Mouse (Mus musculus) effector memory CD4-positive, alpha-beta T cell, adult 7 months (primary cell): ENCODE measurements around the gene Mroh7. TPM values are rescaled to one million over a fixed set of nuclear protein-coding genes. Genes with fewer than 3 reads are reported as not detected.

Experiments
- polyA plus RNA-seq: library from polyadenylated mRNA; unstranded; fragments of 100-300 nt; shearing (Covaris generic); gene quantifications from one replicate; pipeline ENCODE4 v1.2.1, GENCODE M21; 2017

Mroh7 gene
- not detected for polyA plus RNA-seq

DNA sequence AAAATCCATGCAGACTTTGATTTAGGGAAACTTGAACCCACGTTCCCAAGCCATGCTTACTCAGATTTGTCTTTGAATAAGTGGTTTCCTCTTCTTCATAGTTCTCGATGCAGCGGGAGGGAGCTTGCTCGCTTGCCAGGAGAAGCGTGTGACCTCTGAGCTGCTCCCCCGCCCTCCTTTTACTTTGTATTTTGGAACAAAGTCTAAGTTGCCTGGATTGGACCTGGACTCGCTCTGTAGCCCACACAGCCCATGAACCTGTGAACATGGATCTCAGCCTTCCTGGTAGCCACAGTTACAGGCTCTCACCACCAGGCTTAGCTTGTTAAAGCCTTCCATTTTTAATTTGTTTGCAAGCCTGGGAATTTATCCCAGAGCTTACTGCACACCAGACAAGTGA, at the start of gene Mroh7:
Mroh7 (minus strand) TSS at position 112 of the 400 bp plus-strand sequence.

DNA sequence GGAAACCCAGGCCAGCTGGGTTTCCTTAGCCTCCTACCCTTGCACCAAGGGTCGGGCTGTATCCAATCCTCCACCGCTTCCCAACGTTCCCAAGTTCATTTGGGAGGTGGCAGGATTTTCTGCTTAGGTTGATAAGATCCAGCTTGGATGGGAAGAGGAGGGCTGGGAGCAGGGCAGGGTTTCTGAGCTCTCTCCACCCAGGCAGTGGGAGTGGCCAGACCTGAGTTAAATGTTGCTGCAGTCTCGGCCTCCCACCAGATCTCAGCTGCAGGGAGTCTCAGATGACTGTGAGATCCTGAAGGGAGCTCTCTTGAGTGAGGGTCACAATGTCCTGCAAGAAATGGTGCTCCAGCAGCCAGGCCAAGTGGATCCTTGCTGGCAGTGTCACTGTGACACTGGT, 2.9 kb upstream of the Mroh7 start, which contains the start of gene Fam151a:
Fam151a (plus strand) TSS at position 254 of the 400 bp plus-strand sequence.

DNA sequence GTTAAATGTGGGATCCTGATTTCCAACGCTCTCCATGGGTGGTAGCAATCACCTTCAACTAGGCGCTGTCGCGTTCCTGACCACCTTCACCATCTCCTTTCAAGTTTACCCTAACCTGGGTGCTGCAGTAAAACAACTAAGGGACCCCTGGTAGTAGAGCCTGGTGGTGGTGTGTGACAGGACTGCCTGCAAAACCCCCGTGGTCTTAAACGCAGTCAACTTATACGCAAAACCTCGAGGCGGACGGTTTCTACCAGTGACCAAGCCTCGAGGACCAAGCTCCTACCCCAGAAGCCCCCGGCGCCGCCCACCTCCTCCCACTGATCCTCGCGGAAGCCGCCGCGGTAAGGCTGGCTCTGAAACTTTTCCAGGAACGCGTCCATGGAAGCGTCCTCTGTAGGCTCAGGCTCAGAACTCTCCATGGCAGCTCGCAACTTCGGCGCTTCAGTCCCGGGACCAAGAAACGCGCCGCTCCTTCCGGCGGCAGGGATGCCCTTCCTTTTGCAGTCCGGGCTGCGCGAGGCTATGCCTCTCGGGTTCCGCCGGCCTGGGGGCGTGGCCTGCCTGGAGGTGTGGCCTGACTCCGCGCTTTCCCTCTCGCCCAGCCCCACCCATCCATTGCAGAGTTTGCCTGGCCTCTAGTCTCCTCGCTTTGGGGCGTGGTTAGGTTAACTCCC, 52.1 kb downstream of the Mroh7 start, which contains the start of gene Ttc4:
Ttc4 (minus strand) TSS at position 503 of the 677 bp plus-strand sequence.

DNA sequence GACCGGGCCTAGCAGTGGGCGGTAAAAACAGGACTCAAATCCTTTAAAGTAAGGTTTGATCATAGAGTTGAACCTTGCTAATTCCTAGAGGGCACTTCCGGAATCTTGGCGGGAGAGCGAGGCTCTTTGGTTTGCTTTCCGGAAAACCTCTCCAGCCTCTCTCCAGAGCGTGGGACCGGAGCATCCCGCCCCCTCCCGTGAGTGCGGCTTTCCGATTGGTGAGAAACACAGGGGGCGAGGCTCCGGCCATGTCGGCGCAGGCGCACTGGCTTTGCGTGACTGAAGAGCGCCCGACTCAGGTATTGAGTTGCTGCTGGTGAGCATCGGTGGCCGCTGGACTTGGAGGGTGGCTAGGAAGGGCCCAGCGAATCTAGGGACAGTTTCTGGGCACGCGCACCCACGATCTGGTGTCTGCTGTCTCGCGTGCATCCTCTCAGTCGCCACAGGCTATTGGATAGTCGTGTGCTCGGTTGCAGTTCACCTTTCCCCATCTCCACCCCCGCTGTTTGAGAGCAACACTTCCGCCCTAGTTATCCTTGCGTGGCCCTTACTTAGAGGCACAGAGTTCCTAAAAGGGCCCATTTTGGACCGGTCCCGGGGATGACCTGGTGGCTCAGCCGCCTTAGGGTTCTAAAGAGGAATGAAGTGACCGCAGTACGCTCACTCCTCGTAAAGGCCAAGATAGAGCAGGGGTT, 79.7 kb downstream of the Mroh7 start, which contains the start of gene Pars2:
Pars2 (plus strand) TSS at position 237 of the 695 bp plus-strand sequence.

Other genes with a start within 250 kb of the Mroh7 start
- not detected for gene Bsnd, start 238.6 kb downstream of the Mroh7 start, polyA plus RNA-seq
- 0.71 TPM for gene Dhcr24, start 169.9 kb downstream of the Mroh7 start, polyA plus RNA-seq
- not detected for gene Lexm, start 113.7 kb downstream of the Mroh7 start, polyA plus RNA-seq
- gene Ttc22, start 108.5 kb downstream of the Mroh7 start, polyA plus RNA-seq: 0.41 TPM
- 3.0 TPM for gene Pars2, start 79.9 kb downstream of the Mroh7 start, polyA plus RNA-seq
- gene Ttc4, start 52.0 kb downstream of the Mroh7 start, polyA plus RNA-seq: 35.7 TPM
- gene Fam151a, start 3.0 kb upstream of the Mroh7 start, polyA plus RNA-seq: not detected
- gene Acot11, start 74.1 kb upstream of the Mroh7 start, polyA plus RNA-seq: 6.0 TPM
- gene Ssbp3, start 179.8 kb upstream of the Mroh7 start, polyA plus RNA-seq: 41.2 TPM